Mouse (Mus musculus) ovary, postnatal 36 days (tissue): ENCODE measurements around the gene Vkorc1l1.

Source experiments
- DNase-seq: peaks from one replicate; pipeline ENCODE4 v3.0.0; 2022; ENCODE audit warnings: low spot score, mixed read lengths

Gene Vkorc1l1

GRCm38 (mm10) chr5:129942073-129942939 lies 536 bp downstream of the Vkorc1l1 start:
- DNase-seq: peak; percentile 52

- no peak for DNase-seq
Observed at GRCm38 (mm10) chr5:129943402-129943801, 1.6 kb downstream of the Vkorc1l1 start.

GRCm38 (mm10) chr5:129947528-129948033 lies 5.8 kb downstream of the Vkorc1l1 start:
- DNase-seq: no peak

GRCm38 (mm10) chr5:129952143-129952542 lies 10.4 kb downstream of the Vkorc1l1 start:
- no peak for DNase-seq

GRCm38 (mm10) chr5:129954473-129955254 lies 12.9 kb downstream of the Vkorc1l1 start:
- peak; percentile 26 for DNase-seq

- DNase-seq: no peak
Observed at GRCm38 (mm10) chr5:129955792-129956191, 14.0 kb downstream of the Vkorc1l1 start.

GRCm38 (mm10) chr5:129963224-129963623 lies 21.5 kb downstream of the Vkorc1l1 start:
- no peak for DNase-seq

GRCm38 (mm10) chr5:129966448-129966847 lies 24.7 kb downstream of the Vkorc1l1 start:
- no peak for DNase-seq

GRCm38 (mm10) chr5:129968417-129968816 lies 26.6 kb downstream of the Vkorc1l1 start:
- no peak for DNase-seq

GRCm38 (mm10) chr5:129971491-129971890 lies 29.7 kb downstream of the Vkorc1l1 start:
- peak; percentile 29 for DNase-seq

- no peak for DNase-seq
Observed at GRCm38 (mm10) chr5:129974354-129974753, 32.6 kb downstream of the Vkorc1l1 start.

- DNase-seq: no peak
Observed at GRCm38 (mm10) chr5:129974866-129975311, 33.1 kb downstream of the Vkorc1l1 start.

- DNase-seq: no peak
Observed at GRCm38 (mm10) chr5:129977768-129978167, 36.0 kb downstream of the Vkorc1l1 start.

- DNase-seq: no peak
Observed at GRCm38 (mm10) chr5:129978608-129979007, 36.8 kb downstream of the Vkorc1l1 start.

- DNase-seq: no peak
Observed at GRCm38 (mm10) chr5:129980216-129980615, 38.4 kb downstream of the Vkorc1l1 start.

GRCm38 (mm10) chr5:129989376-129989775 lies 47.6 kb downstream of the Vkorc1l1 start:
- peak; percentile 28 for DNase-seq

- no peak for DNase-seq
Observed at GRCm38 (mm10) chr5:129991898-129992297, 50.1 kb downstream of the Vkorc1l1 start.

- no peak for DNase-seq
Observed at GRCm38 (mm10) chr5:129993374-129993773, 51.6 kb downstream of the Vkorc1l1 start.

- no peak for DNase-seq
Observed at GRCm38 (mm10) chr5:129994989-129995388, 53.2 kb downstream of the Vkorc1l1 start.

GRCm38 (mm10) chr5:129997700-129998099 lies 55.9 kb downstream of the Vkorc1l1 start:
- DNase-seq: no peak

GRCm38 (mm10) chr5:129999097-129999496 lies 57.3 kb downstream of the Vkorc1l1 start:
- DNase-seq: peak; percentile 50

- DNase-seq: no peak
Observed at GRCm38 (mm10) chr5:130000735-130001134, 59.0 kb downstream of the Vkorc1l1 start.
